Mouse (Mus musculus) ZHBTc4 (cell line): ENCODE measurements around the gene Ntpcr.

Source experiments
- DNase-seq: peaks from one replicate; pipeline ENCODE4 v3.0.0-alpha.2; 2011; ENCODE audit warnings: low read depth, low spot score

Gene Ntpcr

DNA sequence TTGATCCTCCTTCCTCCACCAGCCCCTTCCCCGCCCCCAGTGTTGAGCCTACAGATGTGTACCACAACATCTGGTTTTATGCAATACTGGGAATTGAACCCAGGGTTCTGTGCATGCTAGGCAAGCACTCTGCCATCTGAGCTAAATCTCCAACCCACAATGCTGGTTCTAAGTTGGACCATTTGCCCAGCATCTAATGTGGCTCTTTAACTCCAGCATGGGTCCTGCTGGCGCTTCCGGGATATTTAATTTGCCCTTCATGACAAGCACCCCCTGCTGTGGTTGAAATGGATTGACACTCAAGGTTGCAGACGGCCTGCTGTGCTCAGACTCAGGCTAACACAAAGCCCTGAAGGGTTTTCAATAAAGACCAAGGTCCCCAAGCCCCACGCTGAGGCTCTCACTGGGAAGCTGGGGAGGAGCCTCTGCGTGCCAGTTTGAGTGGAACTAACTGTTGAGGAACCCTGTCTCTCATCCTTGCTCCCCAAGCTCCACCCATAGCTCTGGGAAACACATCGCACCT, 43.6 kb downstream of the Ntpcr start:
- peak; percentile 96 for DNase-seq

DNA sequence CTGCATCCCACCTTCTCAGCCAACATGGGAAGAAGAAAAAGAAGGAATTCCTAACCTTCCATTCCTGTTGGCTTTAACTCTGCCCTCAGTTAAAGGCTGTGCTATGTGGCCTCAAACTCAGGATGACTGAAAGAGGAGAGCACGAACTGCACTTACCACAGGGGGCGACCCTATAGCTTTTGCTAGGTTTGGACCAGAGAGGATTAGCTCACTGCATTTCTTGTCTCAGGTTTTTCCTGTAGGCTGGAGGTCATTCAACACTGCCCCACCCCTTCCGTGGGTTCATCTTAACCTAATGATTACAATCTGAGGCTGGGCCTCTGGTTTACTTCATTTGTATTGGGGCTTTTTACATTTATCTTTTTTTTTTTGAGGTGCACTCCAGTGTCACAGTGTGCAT, 45.3 kb downstream of the Ntpcr start:
- no peak for DNase-seq

DNA sequence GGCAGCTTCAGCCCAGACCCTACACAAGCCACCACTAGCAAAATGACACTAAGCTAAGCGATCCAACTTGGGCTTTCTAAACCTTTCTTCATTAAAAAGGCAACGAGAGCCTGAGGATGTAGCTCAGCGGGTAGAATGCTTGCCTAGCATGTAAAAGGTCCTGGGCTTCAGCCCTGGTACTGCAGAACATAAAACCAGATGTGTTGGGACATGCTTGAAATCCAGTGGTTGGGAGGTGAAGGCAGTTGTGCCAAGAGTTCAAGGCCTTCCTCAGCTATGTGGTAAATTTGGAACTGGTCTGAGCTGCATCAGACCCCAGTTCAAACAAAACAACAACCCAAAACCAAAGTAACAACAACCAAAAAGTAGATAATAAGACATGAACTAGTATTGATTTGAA, 46.6 kb downstream of the Ntpcr start:
- no peak for DNase-seq

DNA sequence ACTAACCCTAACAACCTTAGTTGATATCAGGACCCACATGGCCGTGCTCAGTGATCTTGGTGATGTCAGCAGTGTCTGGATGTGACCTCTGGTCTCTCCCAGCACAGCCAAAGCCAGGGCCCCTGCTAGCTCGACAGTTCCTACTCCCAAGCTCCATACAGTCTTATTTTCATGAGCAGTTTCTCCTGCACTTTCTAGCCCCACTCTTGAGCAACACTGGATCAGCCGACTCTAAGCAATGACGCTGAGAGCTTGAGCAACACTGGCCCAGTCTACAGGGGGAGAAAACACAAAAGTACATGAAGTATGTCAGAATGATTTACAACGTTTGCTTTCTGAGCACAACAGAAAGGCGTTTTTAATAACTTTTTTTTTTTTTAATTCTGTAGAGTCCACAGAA, 47.0 kb downstream of the Ntpcr start:
- no peak for DNase-seq

DNA sequence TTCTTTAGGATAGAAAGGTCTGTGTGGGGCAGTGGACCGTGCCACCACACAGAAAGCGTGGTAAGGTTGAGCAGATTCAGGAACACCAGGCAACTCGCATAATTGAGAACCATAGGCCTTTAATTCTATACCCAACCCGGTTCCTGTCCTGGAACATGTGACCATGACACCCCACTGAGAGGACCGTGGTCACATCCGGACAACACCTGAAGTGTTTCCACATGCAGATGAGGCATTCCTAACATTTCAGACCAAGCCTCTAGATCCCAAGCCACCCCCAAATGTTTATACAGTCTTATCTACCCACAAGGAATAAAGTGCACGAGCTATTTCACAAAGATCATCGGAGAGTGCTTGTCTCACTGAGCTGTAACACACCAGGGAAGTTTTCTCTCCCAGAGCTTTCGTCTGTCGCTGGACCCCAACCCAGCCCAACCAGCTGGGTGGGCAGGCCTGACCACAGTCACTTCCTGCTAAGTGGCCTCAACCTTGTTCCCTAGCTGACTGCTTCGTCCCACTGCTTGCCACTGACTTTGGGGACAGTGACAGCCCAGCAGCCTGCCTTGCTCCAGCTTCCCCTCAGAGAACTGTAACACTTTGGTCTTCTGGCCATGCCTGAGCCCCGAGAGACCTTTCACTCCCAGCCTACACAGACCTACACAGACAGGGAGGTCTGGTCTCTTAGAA, 47.9 kb downstream of the Ntpcr start:
- DNase-seq: peak; percentile 65

DNA sequence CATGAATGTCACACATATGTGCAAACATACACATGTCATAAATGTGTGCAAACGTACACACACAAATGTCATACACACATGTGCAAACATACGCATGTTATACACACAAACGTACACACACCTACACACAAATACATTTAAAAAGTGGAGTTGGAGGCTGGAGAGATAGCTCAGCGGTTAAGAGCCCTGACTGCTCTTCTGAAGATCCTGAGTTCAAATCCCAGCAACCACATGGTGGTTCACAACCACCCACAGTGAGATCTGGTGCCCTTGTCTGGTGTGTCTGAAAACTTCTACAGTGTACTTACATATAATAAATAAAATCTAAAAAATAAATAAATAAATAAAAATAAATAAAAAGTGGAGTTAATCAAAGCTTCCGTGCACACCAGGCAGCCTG, 49.2 kb downstream of the Ntpcr start:
- peak; percentile 67 for DNase-seq

DNA sequence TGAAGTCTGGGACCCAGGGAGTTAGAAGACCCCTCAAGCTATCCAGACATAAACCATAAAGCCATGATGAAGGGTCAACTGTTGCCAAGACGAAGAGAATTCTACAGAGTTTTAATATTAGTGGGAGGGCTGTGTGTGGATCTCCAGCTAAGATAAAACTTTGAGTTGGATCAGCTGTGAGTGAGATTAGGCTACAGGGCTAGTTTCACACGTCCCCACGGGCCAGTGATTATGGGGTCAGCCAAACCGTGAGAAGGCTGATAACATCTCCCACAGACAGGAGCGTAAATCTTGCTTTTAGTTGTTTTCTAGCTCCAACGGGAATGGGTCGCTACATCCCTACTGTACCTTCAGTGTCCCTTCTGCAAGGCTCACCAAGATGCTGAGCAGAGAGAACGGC, 49.9 kb downstream of the Ntpcr start:
- DNase-seq: no peak

DNA sequence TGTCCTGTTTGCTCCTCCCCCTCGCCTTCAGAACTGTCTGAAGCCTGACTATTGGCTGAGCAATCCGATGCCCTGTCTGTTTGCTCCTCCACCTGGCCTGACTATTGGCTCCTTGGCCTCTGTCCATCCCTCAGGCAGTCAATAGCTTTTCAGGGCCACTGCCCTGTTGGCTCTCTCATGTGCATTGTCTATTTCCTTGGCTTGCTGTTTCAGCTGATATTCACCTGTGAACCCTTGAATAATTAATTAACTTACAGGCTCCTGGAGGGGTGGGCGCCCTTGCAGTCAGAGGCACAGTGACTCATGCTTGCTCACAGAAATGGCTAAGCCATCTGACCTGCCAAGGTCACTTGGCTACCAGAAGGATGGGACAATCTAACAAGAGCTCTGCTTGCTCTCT, 52.4 kb downstream of the Ntpcr start:
- no peak for DNase-seq

DNA sequence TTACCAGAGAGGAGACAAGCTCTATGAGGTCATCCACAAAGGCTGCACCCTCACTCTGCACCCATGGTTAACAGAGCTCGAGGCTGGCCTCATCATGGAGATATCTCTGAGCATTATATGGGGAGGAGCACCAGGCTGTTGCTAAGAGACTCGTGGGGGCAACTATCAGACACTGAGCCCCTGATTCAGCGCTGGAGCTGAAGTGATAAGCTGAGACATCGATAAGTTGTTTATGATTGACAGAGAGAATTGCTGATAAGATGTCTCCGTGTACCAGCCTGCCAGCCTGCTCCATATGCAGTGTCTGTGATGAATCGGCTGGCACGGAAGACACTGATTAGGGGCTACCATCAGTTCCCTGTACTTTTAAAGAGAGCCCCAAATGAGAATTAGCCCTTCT, 57.1 kb downstream of the Ntpcr start:
- DNase-seq: no peak

DNA sequence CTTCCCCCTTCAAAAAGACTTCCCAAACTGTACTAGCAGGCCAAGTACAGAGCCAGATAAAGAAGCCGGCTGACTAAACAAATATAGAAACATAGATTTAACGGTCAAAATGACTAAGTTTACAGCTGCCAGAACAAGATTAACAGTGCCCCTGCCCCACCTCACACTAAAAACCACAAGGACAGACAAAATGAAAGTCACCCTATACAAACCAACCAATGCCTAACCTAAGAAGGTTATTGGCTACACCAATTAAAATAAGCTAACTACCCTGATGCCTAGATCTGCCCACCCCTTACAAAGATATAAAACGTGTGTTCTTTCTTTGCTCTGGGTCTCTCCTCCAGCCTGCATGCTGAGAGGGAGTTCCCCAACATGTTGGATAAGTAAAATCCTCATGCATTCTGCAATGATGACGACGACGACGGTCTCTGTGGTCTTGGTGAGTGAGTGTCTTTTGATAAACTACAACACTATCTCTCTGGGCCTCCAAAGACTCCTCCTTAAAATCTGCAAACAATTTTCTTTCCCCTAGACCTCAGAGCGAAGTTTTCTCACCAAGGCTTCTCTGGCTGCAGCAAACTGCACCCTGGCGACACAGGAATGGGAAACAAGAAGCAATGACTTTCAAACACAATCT, 63.2 kb downstream of the Ntpcr start:
- DNase-seq: no peak

DNA sequence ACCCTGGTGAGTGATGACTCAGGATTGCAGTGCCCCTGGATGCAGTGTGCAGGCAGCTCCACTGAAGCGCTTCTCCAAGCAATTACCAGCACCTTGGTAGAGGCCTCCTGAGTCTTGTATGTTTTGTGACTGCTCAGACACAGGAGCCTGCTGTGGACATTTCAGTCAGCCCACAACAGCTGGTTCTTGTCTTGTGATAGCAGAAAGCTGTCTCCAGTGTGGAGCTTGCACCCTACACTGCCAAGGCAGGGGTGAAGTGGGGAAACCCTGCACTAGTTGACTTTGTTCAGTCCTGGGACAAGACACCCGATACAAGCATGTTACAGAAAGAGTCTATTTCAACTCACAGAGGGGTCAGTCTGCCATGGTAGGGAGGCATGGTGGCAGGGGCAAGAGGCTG, 65.6 kb downstream of the Ntpcr start:
- DNase-seq: no peak

DNA sequence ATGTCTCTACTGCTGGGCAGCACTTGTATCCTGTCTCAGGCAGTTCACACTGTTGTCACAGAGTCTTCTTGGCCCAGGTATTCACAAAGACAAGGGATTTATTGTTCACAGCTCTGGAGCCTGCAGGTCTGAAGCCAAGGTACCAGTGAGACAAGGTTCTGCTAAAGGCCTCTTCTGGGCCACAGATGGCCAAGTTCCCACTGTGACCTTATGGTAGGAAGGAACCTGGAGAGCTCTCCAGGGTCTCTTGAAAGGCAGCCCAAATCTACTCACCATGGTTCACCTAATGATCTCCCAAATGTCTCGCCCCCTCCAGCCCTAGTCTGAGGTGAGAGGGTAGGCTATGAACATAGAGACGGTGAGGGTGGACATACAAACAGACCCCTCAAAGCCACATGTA, 67.2 kb downstream of the Ntpcr start:
- DNase-seq: no peak
